Mouse (Mus musculus): ENCODE measurements around the gene Ifi47. TPM values are rescaled to one million over a fixed set of nuclear protein-coding genes. Genes with fewer than 3 reads are reported as not detected.

The Ifi47 gene
- polyA plus RNA-seq, 1 experiment from 2014 or later, result 0.56 TPM

DNA sequence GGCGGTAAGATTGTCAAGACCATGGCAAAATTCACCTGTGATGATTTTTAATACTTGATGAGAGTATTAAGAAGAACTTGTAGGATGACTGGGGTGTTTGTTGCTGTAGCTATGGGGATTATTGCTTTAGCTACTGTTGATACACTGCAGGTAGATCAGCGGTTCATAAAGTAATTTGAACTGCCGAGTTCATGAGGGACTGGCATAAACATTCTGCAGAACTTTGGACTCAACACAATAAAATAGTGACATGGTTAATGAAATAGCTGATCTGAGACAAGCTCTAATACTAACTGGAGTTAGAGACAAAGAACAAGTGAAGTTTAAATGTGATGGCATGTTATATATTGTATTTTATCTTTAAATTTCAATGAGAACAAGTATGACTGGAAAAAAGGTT lies 2.3 kb downstream of the Ifi47 start:
- Histone ChIP-seq H3K4me1 (replicated peaks; ENCODE audit: control insufficient read depth, insufficient read depth, low read length) (no peaks in the 10 kb centered on the region), H3K4me2 (ENCODE audit: low read length) (no peak overlapping the region), H3K27ac (ENCODE audit: low read length) (no peak overlapping the region), H3K9ac (replicated peaks; ENCODE audit: low read depth, low read length) (no peak overlapping the region), H3K4me3 (replicated peaks; ENCODE audit: low read length) (no peak overlapping the region), H3K36me3 (ENCODE audit: control insufficient read depth, insufficient read depth) (no peaks in the 10 kb centered on the region), H3K27me3 (replicated peaks; ENCODE audit: control insufficient read depth, insufficient read depth, low read length) (no peaks in the 10 kb centered on the region), H3K9me3 (ENCODE audit: control insufficient read depth, low read length) (no peaks in the 10 kb centered on the region)
- ATAC-seq, result no peak
- 87% methylated on average over 3 of the region's 3 CpGs for WGBS

DNA sequence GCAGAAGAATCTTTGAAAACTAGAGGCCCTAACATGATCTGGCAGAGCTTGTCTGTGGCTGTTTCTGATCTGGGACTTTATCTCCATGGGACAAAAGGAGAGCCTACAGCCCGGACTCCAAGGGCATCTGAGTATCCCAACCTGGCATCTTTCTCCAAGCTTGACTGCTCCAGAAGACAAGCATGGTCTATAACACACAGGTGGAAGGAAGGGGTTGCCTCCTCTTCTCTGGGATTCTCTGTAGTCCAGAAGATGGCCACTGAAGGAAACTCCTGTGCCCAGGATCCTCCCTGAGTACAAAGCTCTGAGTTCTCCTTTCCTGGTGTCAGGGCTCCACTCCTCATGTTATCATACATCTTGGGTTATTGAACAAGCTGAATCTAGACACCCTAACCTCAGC lies 4.2 kb downstream of the Ifi47 start:
- Histone ChIP-seq H3K9me3 (ENCODE audit: control insufficient read depth, low read length) (no peaks in the 10 kb centered on the region), H3K9ac (replicated peaks; ENCODE audit: low read depth, low read length) (no peak overlapping the region)

DNA sequence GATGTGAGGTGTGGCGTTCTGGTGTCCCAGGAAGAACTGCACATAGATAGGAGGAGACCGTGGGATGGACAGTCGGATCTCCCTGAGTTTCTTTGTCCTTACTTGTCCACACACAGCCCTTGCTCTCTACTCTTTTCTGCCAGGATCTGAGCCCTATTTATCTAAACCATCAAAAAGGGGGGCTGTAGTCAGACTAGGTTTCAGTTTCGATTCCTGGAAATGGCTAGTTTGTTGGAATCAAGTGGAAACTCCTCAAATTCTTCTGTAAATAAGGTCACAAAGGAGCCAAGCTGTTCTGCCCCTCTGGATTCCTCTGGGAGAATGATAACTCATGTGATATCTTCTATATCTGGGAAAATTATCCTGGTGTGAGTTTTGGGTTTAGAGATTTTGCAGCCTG lies 5.0 kb downstream of the Ifi47 start:
- H3K9me3 ChIP-seq (ENCODE audit: control insufficient read depth, low read length), result no peaks in the 10 kb centered on the region
- H3K9ac ChIP-seq (replicated peaks; ENCODE audit: low read depth, low read length), result no peak overlapping the region
- H3K4me2 ChIP-seq (ENCODE audit: low read length), result no peak overlapping the region
- H3K4me1 ChIP-seq (replicated peaks; ENCODE audit: control insufficient read depth, insufficient read depth, low read length), result no peaks in the 10 kb centered on the region
- H3K4me3 ChIP-seq (replicated peaks; ENCODE audit: low read length), result no peak overlapping the region
- H3K36me3 ChIP-seq (ENCODE audit: control insufficient read depth, insufficient read depth), result no peaks in the 10 kb centered on the region
- 89% methylated on average over 4 of the region's 4 CpGs for WGBS
- no peak overlapping the region for H3K27ac ChIP-seq (ENCODE audit: low read length)
- no peak for ATAC-seq
- no peaks in the 10 kb centered on the region for H3K27me3 ChIP-seq (replicated peaks; ENCODE audit: control insufficient read depth, insufficient read depth, low read length)

More for the DNA sequence above, 4.2 kb downstream of the Ifi47 start:
- WGBS, result 91% methylated on average over 1 of the region's 1 CpGs
- no peaks in the 10 kb centered on the region for H3K36me3 ChIP-seq (ENCODE audit: control insufficient read depth, insufficient read depth)
- ATAC-seq, result no peak
- no peak overlapping the region for H3K4me3 ChIP-seq (replicated peaks; ENCODE audit: low read length)
- H3K4me2 ChIP-seq (ENCODE audit: low read length), result no peak overlapping the region
- no peaks in the 10 kb centered on the region for H3K4me1 ChIP-seq (replicated peaks; ENCODE audit: control insufficient read depth, insufficient read depth, low read length)
- H3K27ac ChIP-seq (ENCODE audit: low read length), result no peak overlapping the region
- H3K27me3 ChIP-seq (replicated peaks; ENCODE audit: control insufficient read depth, insufficient read depth, low read length), result no peaks in the 10 kb centered on the region

DNA sequence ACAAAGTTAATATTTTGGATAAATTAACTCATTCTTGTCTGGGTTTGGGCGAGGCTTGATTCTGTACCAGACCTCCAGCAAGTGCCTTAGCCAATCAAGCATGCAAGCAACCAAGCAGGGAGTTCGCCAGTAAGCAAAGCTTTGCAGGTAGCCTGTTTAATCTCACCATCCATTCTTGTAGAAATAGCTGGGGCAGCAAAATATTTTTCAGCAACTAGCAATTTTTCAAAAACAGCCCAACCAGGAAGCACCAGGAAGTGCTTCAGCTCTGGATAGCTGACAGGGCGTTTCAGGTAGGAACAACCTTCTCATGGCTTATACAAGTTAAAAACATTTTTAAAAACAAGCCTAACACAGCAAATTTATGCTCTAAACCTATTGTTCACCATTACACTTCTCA lies 5.5 kb downstream of the Ifi47 start:
- H3K4me1 ChIP-seq (replicated peaks; ENCODE audit: control insufficient read depth, insufficient read depth, low read length), result no peaks in the 10 kb centered on the region
- no peak overlapping the region for H3K4me2 ChIP-seq (ENCODE audit: low read length)
- no peak overlapping the region for H3K4me3 ChIP-seq (replicated peaks; ENCODE audit: low read length)
- no peak overlapping the region for H3K9ac ChIP-seq (replicated peaks; ENCODE audit: low read depth, low read length)
- no peak for ATAC-seq
- WGBS, result 78% methylated on average over 3 of the region's 3 CpGs
- H3K27me3 ChIP-seq (replicated peaks; ENCODE audit: control insufficient read depth, insufficient read depth, low read length), result no peaks in the 10 kb centered on the region
- H3K27ac ChIP-seq (ENCODE audit: low read length), result no peak overlapping the region
- H3K36me3 ChIP-seq (ENCODE audit: control insufficient read depth, insufficient read depth), result no peaks in the 10 kb centered on the region
- no peaks in the 10 kb centered on the region for H3K9me3 ChIP-seq (ENCODE audit: control insufficient read depth, low read length)

DNA sequence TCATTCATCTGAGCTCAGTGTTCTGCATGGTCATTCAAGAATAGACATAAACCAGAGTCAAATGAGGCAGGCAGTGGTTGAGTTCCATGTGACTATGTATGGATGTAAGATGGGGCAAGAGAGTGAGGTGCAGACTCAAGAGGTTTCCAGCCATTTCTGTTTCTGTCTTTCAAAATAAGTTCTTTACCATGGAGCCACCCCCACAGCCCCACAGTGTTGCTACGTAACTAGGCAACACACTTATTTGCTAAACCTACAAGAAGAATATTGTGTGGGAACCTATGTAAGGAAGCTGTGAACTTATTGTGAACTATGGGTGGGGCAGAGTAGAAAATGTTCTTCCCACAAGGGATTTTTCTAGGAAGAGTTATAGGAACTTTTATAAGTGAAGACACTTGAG lies 6.8 kb downstream of the Ifi47 start:
- H3K27me3 ChIP-seq (replicated peaks; ENCODE audit: control insufficient read depth, insufficient read depth, low read length), result no peaks in the 10 kb centered on the region
- no peaks in the 10 kb centered on the region for H3K9me3 ChIP-seq (ENCODE audit: control insufficient read depth, low read length)
- no peaks in the 10 kb centered on the region for H3K4me1 ChIP-seq (replicated peaks; ENCODE audit: control insufficient read depth, insufficient read depth, low read length)
- no peak overlapping the region for H3K9ac ChIP-seq (replicated peaks; ENCODE audit: low read depth, low read length)
- no peak overlapping the region for H3K4me3 ChIP-seq (replicated peaks; ENCODE audit: low read length)
- no peak for ATAC-seq
- no peak overlapping the region for H3K27ac ChIP-seq (ENCODE audit: low read length)
- H3K36me3 ChIP-seq (ENCODE audit: control insufficient read depth, insufficient read depth), result no peaks in the 10 kb centered on the region
- WGBS, result 100% methylated on average over 1 of the region's 1 CpGs
- H3K4me2 ChIP-seq (ENCODE audit: low read length), result no peak overlapping the region

DNA sequence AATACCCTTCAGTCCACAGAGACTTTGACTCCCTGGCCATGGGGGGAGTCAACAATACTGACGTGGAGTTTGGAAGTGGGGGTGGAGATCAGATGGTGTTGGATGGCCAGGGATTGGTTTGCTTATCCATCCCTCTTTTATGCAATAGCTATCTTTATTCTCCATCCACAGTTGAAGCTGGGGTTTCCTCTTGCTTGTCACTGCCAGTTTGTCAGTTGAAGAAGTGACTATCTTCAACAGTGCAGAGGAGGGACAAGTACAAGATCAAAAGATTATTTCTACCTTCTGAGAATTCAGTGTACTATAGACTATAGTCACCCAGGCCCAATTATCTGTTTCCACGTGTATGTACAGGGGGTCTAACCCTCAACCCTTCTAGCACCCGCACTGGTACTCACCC lies 7.4 kb downstream of the Ifi47 start:
- 84% methylated on average over 3 of the region's 3 CpGs for WGBS
- no peaks in the 10 kb centered on the region for H3K9me3 ChIP-seq (ENCODE audit: control insufficient read depth, low read length)
- H3K27ac ChIP-seq (ENCODE audit: low read length), result no peak overlapping the region
- no peaks in the 10 kb centered on the region for H3K4me1 ChIP-seq (replicated peaks; ENCODE audit: control insufficient read depth, insufficient read depth, low read length)
- H3K36me3 ChIP-seq (ENCODE audit: control insufficient read depth, insufficient read depth), result no peaks in the 10 kb centered on the region
- no peaks in the 10 kb centered on the region for H3K27me3 ChIP-seq (replicated peaks; ENCODE audit: control insufficient read depth, insufficient read depth, low read length)
- H3K4me2 ChIP-seq (ENCODE audit: low read length), result no peak overlapping the region
- no peak overlapping the region for H3K4me3 ChIP-seq (replicated peaks; ENCODE audit: low read length)
- no peak for ATAC-seq
- no peak overlapping the region for H3K9ac ChIP-seq (replicated peaks; ENCODE audit: low read depth, low read length)

DNA sequence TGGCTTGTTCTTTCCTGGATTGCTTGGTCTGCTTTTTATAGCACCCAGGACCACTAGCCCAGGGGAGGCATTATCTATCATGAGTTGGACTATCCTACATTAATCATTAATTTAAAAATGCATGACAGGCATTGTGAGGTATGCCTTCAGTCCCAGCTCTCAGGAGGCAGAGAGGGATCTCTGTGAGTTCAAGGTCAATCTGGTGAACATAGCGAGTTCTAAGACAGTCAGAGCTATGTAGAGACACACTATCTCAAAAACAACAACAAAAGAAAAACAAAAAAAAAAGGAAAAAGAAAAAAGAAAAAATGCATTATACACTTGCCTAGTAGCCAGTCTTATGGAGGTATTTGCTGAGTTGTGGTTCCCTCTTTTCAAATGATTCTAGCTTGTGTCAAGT lies 8.0 kb downstream of the Ifi47 start:
- Histone ChIP-seq H3K9me3 (ENCODE audit: control insufficient read depth, low read length) (no peaks in the 10 kb centered on the region), H3K4me1 (replicated peaks; ENCODE audit: control insufficient read depth, insufficient read depth, low read length) (no peaks in the 10 kb centered on the region), H3K4me3 (replicated peaks; ENCODE audit: low read length) (no peak overlapping the region), H3K4me2 (ENCODE audit: low read length) (no peak overlapping the region), H3K27me3 (replicated peaks; ENCODE audit: control insufficient read depth, insufficient read depth, low read length) (no peaks in the 10 kb centered on the region), H3K27ac (ENCODE audit: low read length) (no peak overlapping the region), H3K9ac (replicated peaks; ENCODE audit: low read depth, low read length) (no peak overlapping the region), H3K36me3 (ENCODE audit: control insufficient read depth, insufficient read depth) (no peaks in the 10 kb centered on the region)
- no peak for ATAC-seq
- 81% methylated on average over 1 of the region's 1 CpGs for WGBS

DNA sequence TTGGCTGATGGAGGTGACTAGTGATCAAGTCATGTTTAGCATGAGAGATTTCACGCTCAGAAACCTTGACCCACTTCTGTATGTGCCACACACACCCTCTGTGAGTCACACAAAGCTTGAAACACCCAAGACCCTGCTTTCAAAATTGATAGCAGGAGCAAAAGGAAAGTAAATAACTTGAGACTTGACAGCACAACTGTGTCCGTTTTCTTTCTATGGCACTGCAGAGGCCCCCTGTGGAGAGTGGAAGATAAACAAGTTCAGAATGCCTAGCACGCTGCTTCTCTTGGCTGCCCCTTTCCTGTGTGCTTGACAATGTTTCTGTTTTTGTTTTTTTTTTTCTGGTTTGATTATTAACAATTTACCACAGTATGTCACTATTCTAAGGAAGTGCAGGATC lies 8.5 kb downstream of the Ifi47 start:
- H3K36me3 ChIP-seq (ENCODE audit: control insufficient read depth, insufficient read depth), result no peaks in the 10 kb centered on the region

DNA sequence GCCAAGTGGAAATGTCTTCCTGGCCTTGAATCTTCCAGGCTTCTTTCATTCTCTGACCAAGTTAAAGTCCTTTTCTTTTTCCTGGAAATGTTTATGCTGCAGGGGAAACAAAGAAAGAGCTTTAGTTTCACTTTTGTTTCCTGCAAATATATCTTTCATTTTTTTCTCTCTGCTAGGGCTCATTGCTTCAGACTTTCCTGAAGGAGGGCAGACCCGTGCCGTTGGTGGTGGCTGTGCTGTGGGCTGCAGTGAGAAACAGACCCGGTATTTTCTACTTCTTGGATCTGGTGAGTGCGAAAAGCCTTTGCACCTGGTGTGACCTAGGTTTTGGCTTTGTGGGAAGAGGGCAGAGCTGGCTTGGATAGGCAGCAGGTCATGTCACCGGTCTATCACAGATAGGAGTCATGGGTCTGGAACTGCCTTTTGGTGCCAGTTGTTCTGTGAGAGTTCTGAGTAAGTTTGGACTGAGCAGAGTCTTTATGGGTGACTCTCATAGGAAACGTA lies 10.5 kb downstream of the Ifi47 start:
- H3K9me3 ChIP-seq (ENCODE audit: control insufficient read depth, low read length), result no peaks in the 10 kb centered on the region
- no peak overlapping the region for H3K27ac ChIP-seq (ENCODE audit: low read length)
- WGBS, result 88% methylated on average over 6 of the region's 6 CpGs
- no peak overlapping the region for H3K4me3 ChIP-seq (replicated peaks; ENCODE audit: low read length)
- no peaks in the 10 kb centered on the region for H3K4me1 ChIP-seq (replicated peaks; ENCODE audit: control insufficient read depth, insufficient read depth, low read length)
- H3K27me3 ChIP-seq (replicated peaks; ENCODE audit: control insufficient read depth, insufficient read depth, low read length), result no peaks in the 10 kb centered on the region
- no peak for ATAC-seq
- no peak overlapping the region for H3K4me2 ChIP-seq (ENCODE audit: low read length)
- H3K36me3 ChIP-seq (ENCODE audit: control insufficient read depth, insufficient read depth), result no peaks in the 10 kb centered on the region
- no peak overlapping the region for H3K9ac ChIP-seq (replicated peaks; ENCODE audit: low read depth, low read length)

More for the DNA sequence above, 8.5 kb downstream of the Ifi47 start:
- ATAC-seq, result no peak
- Histone ChIP-seq H3K4me1 (replicated peaks; ENCODE audit: control insufficient read depth, insufficient read depth, low read length) (no peaks in the 10 kb centered on the region), H3K4me3 (replicated peaks; ENCODE audit: low read length) (no peak overlapping the region), H3K9me3 (ENCODE audit: control insufficient read depth, low read length) (no peaks in the 10 kb centered on the region), H3K27ac (ENCODE audit: low read length) (no peak overlapping the region), H3K4me2 (ENCODE audit: low read length) (no peak overlapping the region), H3K9ac (replicated peaks; ENCODE audit: low read depth, low read length) (no peak overlapping the region), H3K27me3 (replicated peaks; ENCODE audit: control insufficient read depth, insufficient read depth, low read length) (no peaks in the 10 kb centered on the region)
- 36% methylated on average over 3 of the region's 3 CpGs for WGBS
